Mouse (Mus musculus) C2C12 (cell line): Measurements from ENCODE around the gene Pyy.

Experiments
- CTCF ChIP-seq: IDR thresholded peaks from one replicate; pipeline ENCODE4 v1.5.1; 2011; ENCODE audit not compliant: control insufficient read depth, insufficient read depth, insufficient read length
- MYOD1 ChIP-seq: IDR thresholded peaks from one replicate; pipeline ENCODE4 v1.6.1; 2011; ENCODE audit warnings: low read depth; ENCODE audit not compliant: control insufficient read depth, insufficient read length
- USF1 ChIP-seq: IDR thresholded peaks from one replicate; pipeline ENCODE4 v1.6.1; 2011; ENCODE audit warnings: low read depth, mild to moderate bottlenecking, control low read depth, moderate library complexity

DNA sequence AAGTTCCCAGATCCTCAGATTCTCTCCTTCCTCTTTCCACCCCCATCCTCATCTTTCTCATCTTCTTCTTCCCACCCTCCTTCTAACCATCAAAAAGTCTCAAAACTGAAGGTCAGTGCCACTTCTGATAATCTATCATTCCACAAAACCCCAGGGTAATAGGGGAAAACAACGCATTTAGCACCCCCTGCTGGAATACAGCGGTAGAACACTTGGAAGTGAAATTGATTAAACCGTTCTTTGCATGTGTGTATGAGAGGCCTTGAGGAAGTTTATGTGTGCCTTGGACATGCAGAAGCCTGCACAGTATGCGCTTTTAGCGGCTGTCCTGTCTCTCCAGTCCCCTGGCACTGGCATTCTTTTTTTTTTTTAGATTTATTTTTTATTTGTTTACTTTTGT is 32.9 kb upstream of the Pyy start:
- TF ChIP-seq CTCF: no peak
- no peak for TF ChIP-seq MYOD1
- no peak for TF ChIP-seq USF1
